Mouse (Mus musculus) lung, postnatal 36 days (tissue): ENCODE data around the gene Bcat1.

ENCODE experiments used
- DNase-seq: peaks from one replicate; pipeline ENCODE4 v3.0.0; 2022; ENCODE audit warnings: mixed read lengths

The Bcat1 gene

GRCm38 (mm10) chr6:145091998-145092397 is 16.0 kb upstream of the Bcat1 start:
- DNase-seq = no peak

GRCm38 (mm10) chr6:145090928-145091327 is 14.9 kb upstream of the Bcat1 start:
- no peak for DNase-seq

GRCm38 (mm10) chr6:145090201-145090863 is 14.3 kb upstream of the Bcat1 start:
- no peak for DNase-seq

- no peak for DNase-seq
Measured at GRCm38 (mm10) chr6:145089373-145089772, 13.4 kb upstream of the Bcat1 start.

GRCm38 (mm10) chr6:145088451-145089113 is 12.6 kb upstream of the Bcat1 start:
- peak; percentile 42 for DNase-seq

GRCm38 (mm10) chr6:145084343-145085117 is 8.5 kb upstream of the Bcat1 start:
- no peak for DNase-seq

- no peak for DNase-seq
Measured at GRCm38 (mm10) chr6:145081721-145082120, 5.7 kb upstream of the Bcat1 start.

GRCm38 (mm10) chr6:145079087-145079759 is 3.2 kb upstream of the Bcat1 start:
- DNase-seq = no peak

GRCm38 (mm10) chr6:145076286-145076685 is 302 bp upstream of the Bcat1 start:
- no peak for DNase-seq

- no peak for DNase-seq
Measured at GRCm38 (mm10) chr6:145075088-145075547, 866 bp downstream of the Bcat1 start.

GRCm38 (mm10) chr6:145074461-145074860 is 1.5 kb downstream of the Bcat1 start:
- DNase-seq = no peak

- no peak for DNase-seq
Measured at GRCm38 (mm10) chr6:145069921-145070320, 6.1 kb downstream of the Bcat1 start.

GRCm38 (mm10) chr6:145069397-145069796 is 6.6 kb downstream of the Bcat1 start:
- no peak for DNase-seq

- DNase-seq = no peak
Measured at GRCm38 (mm10) chr6:145067679-145068078, 8.3 kb downstream of the Bcat1 start.

- DNase-seq = no peak
Measured at GRCm38 (mm10) chr6:145066416-145066815, 9.6 kb downstream of the Bcat1 start.

GRCm38 (mm10) chr6:145065301-145065845 is 10.6 kb downstream of the Bcat1 start:
- no peak for DNase-seq

- no peak for DNase-seq
Measured at GRCm38 (mm10) chr6:145064104-145064503, 11.9 kb downstream of the Bcat1 start.

- no peak for DNase-seq
Measured at GRCm38 (mm10) chr6:145063212-145063868, 12.6 kb downstream of the Bcat1 start.

- no peak for DNase-seq
Measured at GRCm38 (mm10) chr6:145062763-145063162, 13.2 kb downstream of the Bcat1 start.

GRCm38 (mm10) chr6:145061361-145061760 is 14.6 kb downstream of the Bcat1 start:
- no peak for DNase-seq

GRCm38 (mm10) chr6:145056102-145056501 is 19.9 kb downstream of the Bcat1 start:
- no peak for DNase-seq

- DNase-seq = no peak
Measured at GRCm38 (mm10) chr6:145055277-145055858, 20.6 kb downstream of the Bcat1 start.
